ENCODE assay signal across 24 mouse cellular contexts in the genomic region with DNA sequence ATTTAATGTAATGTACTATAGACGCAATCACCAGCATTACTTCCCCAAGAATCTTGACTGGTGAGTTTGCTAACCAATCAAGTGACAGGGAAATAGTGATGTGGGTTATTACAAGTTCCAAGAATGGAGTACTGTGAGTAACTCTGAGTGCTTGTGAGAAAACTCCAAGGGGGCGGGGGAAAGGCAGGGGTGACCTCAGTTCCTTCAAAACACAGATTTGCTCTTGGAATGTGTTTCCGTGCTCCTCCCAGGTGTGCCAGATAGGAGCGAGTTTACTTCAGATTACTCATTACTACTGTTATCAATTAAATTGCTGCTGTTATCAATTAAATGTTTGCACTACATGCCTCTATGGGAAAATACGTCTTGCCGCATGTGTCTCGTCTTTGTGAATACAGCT.
"Had no signal": no experiment of that assay in that cellular context is flagged by ENCODE, and none has a peak within 500 bp of the region (broad histone marks: within the 10 kb centered on the region; RNA-seq: fewer than 3 reads in every experiment).

No protein-coding gene starts in this region.

- H3K4me2 ChIP-seq: heart, embryonic 12.5 days; hindbrain, embryonic 13.5 days; hindbrain, embryonic 15.5 days; kidney, embryonic 15.5 days; limb, embryonic 12.5 days; liver, embryonic 11.5 days had no signal

- DNase-seq: forebrain, postnatal 0 days; gastrocnemius, adult 2 months; gastrocnemius, postnatal 10 days; gastrocnemius, postnatal 25 days; heart, adult 18-20 months; heart, postnatal 10 days; kidney, adult 11 months; kidney, adult 2 months; kidney, adult 9 months; kidney, postnatal 14 days; kidney, postnatal 36 days; layer of hippocampus, adult 9-11 months; liver had no signal

- H3K36me3 ChIP-seq: heart, embryonic 10.5 days; heart, embryonic 12.5 days; hindbrain, embryonic 13.5 days; hindbrain, embryonic 15.5 days; kidney, embryonic 15.5 days; limb, embryonic 10.5 days; limb, embryonic 12.5 days had no signal

- H3K9me3 ChIP-seq: heart, embryonic 10.5 days; heart, embryonic 12.5 days; hindbrain, embryonic 13.5 days; hindbrain, embryonic 15.5 days; kidney, embryonic 15.5 days; limb, embryonic 10.5 days; limb, embryonic 12.5 days had no signal

- H3K27me3 ChIP-seq: heart, embryonic 12.5 days; hindbrain, embryonic 13.5 days; hindbrain, embryonic 15.5 days; kidney, embryonic 15.5 days; limb, embryonic 12.5 days had no signal

- H3K27ac ChIP-seq: gastrocnemius, adult 2 months; heart, embryonic 10.5 days; hindbrain, embryonic 13.5 days; hindbrain, embryonic 15.5 days; hindbrain, postnatal 0 days; kidney, embryonic 15.5 days; kidney, postnatal 0 days; left cerebral cortex, adult 2 months; limb, embryonic 10.5 days; limb, embryonic 12.5 days had no signal

- H3K9ac ChIP-seq: forebrain, postnatal 0 days; heart, embryonic 12.5 days; hindbrain, embryonic 13.5 days; hindbrain, embryonic 15.5 days; kidney, embryonic 15.5 days; limb, embryonic 12.5 days had no signal

- ATAC-seq: forebrain, postnatal 0 days; hindbrain, postnatal 0 days had no signal

- H3K4me1 ChIP-seq: heart, embryonic 10.5 days; heart, embryonic 12.5 days; hindbrain, embryonic 13.5 days; hindbrain, embryonic 15.5 days; kidney, embryonic 15.5 days; limb, embryonic 10.5 days; limb, embryonic 12.5 days had no signal

- H3K4me3 ChIP-seq: gastrocnemius, adult 2 months; heart, embryonic 10.5 days; heart, embryonic 12.5 days; hindbrain, embryonic 13.5 days; hindbrain, embryonic 15.5 days; kidney, embryonic 15.5 days; left cerebral cortex, adult 2 months; limb, embryonic 10.5 days; limb, embryonic 12.5 days had no signal
